Mouse (Mus musculus) ES-Bruce4 (cell line): ENCODE measurements around the gene Ece2.

Source experiments
- CTCF ChIP-seq: IDR thresholded peaks from one replicate; pipeline ENCODE4 v1.8.1; 2011; ENCODE audit warnings: low read depth, low read length
- EP300 ChIP-seq: IDR thresholded peaks from 2 replicates; pipeline ENCODE4 v1.6.1; 2011; ENCODE audit warnings: low read depth, low read length; ENCODE audit not compliant: insufficient read depth
- POLR2A ChIP-seq: IDR thresholded peaks from one replicate; pipeline ENCODE4 v1.8.1; 2011; ENCODE audit warnings: low read length; ENCODE audit not compliant: insufficient read depth

DNA sequence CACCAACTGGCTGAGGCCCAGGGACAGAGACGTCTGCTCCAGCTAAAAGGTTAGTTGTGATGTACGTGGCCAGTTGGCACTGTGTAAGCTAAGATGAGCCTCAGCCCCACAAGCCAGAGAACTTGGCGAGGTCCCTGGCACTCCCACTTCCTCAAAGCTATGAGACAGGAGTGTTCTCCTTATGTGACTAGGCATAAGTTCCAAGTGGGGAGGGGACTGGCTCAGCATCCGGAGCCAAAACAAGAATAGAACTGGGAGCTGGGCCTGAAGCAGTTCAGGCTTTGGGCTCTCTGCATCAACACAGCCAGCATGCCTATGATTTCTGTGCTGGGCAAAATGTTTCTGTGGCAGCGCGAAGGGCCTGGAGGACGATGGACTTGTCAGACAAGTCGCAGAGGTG lies 65.2 kb downstream of the Ece2 start:
- TF ChIP-seq POLR2A (no peak), CTCF (no peak), EP300 (no peak)
